Mouse (Mus musculus) embryonic fibroblast, embryonic 13.5 days (primary cell): ENCODE measurements around the gene Fkrp.

Experiments
- CTCF ChIP-seq: IDR thresholded peaks from 2 replicates; pipeline ENCODE4 v1.5.1; 2011; ENCODE audit warnings: mild to moderate bottlenecking, control low read depth, low read length, moderate library complexity, borderline replicate concordance; ENCODE audit not compliant: insufficient read depth
- POLR2A ChIP-seq: IDR thresholded peaks from 2 replicates; pipeline ENCODE4 v1.6.1; 2011; ENCODE audit warnings: low read depth, mild to moderate bottlenecking, control low read depth, low read length, moderate library complexity

DNA sequence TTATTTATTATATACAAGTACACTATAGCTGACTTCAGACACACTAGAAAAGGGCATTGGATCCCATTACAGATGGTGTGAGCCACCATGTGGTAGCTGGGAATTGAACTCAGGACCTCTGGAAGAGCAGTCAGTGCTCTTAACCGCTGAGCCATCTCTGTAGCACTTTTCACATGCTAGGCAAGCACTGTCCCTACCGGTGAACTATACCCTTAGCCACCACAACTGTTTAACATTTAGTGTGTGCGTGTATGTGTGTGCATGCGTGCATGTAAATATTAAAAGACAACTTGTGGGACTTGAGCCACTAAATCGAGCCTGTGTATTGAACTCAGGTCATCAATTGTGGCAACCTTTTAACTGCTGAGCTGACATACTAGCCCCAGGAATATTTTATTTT, 30.2 kb upstream of the Fkrp start:
- no peak for TF ChIP-seq CTCF
- TF ChIP-seq POLR2A: no peak
